Mouse (Mus musculus): ENCODE measurements at regions not wholly inside any gene's neighbourhood (a gene's known extent, or its start where the extent isn't known, plus 50 kb on each side); places are given as distances from the start of the nearest gene placed in this dataset.
A peak's percentile ranks its signal among the peaks of the same experiment; 100 is the strongest.

GRCm38 (mm10) chr3:17999789-18000485 is 51.7 kb downstream of the Cypt12 start:
- no peak overlapping the region for H3K27ac ChIP-seq
- peak; percentile 3 for DNase-seq (ENCODE audit: low spot score)
- no peaks in the 10 kb centered on the region for H3K4me1 ChIP-seq (replicated peaks)
- WGBS: 79% methylated on average over 12 of the region's 12 CpGs
- H3K4me3 ChIP-seq: no peak overlapping the region
- no peaks in the 10 kb centered on the region for H3K9me3 ChIP-seq
- no peaks in the 10 kb centered on the region for H3K27me3 ChIP-seq (ENCODE audit: insufficient read depth, poor library complexity, severe bottlenecking)
- H3K36me3 ChIP-seq: no peaks in the 10 kb centered on the region
